Mouse (Mus musculus): ENCODE data around the gene Gm26727. TPM values are rescaled to one million over a fixed set of nuclear protein-coding genes. Genes with fewer than 3 reads are reported as not detected.
A peak's percentile ranks its signal among the peaks of the same experiment; 100 is the strongest.
"Not testable (repeated sequence)": the region's sequence is repeated elsewhere in the genome, so short reads cannot be mapped to it uniquely, and the experiment has no call there.

Gm26727 gene
- total RNA-seq (2021): not detected

DNA sequence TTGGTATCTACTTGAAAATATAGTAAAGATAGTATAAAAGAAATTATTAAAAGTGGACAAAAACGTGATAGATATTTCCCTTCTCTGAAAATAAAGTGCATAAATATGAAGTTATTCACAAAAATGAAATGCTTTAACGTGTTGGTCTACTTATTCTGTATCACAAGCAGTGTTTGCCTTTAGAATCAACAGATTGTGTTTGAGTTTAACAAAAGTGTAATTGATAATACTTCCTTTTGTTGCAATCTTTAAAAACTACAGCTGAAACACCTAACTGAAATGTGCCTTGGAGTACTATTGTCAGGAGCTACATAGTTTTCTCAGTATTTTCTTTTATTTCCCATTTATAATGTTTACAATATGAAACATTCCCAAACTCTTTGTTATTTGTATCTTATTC lies at the start of gene Gm26727:
Gm26727 (minus strand) TSS at position 101 of the 400 bp plus-strand sequence.
- DNase-seq (ENCODE audit: extremely low spot score in 1 of 2, low spot score in 1 of 2): no peak

DNA sequence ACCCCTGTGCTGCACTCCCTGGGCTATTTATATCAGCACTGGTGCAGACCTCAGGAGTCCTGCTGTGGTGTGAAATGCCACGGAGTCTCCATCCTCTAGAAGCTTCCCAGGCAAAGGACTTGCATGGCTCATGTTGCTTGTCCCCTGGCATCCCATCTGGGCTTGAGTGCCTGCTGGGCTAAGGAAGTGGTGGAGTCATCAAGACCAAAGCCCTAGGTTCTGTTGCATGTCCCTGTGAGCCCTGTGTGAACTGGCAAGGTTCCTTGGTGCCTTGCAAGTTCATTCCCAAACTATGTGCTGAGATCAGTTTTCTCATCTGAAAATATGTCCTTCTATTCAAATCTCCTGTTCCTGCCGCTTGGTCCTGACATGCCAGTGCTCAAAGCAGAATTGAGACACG lies 48.1 kb upstream of the Gm26727 start:
- no peak for DNase-seq (ENCODE audit: extremely low spot score in 1 of 2, low spot score in 1 of 2)

DNA sequence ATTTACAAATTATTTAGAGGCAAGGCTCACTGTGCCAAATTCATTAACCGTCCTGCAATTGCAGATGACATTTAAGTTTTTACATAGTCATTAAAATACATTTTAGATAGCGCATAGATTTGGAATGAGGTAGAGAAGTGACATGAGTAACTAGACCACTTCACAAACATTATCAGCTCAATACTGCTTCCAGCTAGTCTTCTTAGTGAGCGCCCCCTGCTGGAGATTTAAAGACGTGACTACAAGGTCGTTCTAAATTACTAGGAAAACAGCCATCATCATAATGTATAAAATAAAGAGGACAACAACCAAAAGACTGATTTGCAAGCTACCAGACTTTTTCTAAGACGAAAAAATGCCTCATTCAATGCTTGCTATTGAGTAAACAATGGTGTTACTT lies 44.8 kb upstream of the Gm26727 start:
- peak in 1 of 2 experiments; percentile 75 for DNase-seq (ENCODE audit: extremely low spot score in 1 of 2, low spot score in 1 of 2)

DNA sequence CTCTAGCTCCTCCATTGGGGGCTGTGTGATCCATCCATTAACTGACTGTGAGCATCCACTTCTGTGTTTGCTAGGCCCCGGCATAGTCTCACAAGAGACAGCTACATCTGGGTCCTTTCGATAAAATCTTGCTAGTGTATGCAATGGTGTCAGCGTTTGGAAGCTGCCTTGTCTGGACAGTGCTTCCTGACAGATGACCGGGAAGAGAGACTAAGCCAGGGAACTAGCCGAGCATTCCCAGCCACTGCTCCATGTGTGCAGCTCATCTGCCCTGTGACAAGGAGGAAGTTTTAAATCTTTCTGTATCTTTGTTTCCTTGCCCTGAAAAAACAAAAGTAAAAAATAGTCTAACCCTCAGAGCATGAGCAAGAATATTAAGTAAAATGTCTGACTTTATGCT lies 37.0 kb upstream of the Gm26727 start:
- DNase-seq (ENCODE audit: extremely low spot score in 1 of 2, low spot score in 1 of 2): not testable (repeated sequence)

DNA sequence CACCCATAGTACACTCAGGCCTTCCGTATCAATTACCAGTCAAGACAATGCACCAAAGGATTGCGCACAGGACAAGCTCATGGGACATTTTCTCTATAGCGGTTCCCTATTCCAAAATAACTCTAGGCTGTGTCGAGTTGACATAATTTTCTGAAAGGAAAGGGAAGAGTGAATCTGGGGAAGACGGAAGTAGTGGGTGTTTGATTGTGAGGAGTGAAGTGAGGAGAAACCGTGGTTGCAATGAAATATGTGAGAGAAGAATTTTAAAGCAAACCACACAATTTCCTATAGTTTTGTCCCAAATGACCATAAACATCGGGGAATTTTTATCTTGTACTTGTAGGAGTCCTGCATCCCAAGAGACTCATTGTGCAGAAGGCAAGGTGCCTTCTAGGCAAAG lies 34.1 kb upstream of the Gm26727 start:
- no peak for DNase-seq (ENCODE audit: extremely low spot score in 1 of 2, low spot score in 1 of 2)

DNA sequence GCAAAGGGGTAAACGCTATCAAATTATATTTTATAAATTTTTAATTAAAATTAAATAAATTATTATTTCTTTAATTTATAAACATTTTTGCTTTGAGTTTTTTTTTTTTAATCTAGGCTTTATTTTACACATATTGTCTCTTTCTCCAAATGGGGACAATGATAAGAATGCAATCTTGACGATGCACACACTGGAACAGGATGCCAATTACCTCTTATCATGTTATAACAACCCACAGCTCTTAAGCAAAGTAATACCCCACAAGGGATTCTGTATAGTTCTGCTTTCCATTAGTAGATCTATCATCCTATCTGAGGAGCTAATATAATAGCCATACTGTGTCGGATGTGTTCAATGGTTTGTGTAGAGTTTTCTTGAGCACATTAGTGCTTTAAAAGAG lies 27.9 kb upstream of the Gm26727 start:
- DNase-seq (ENCODE audit: extremely low spot score in 1 of 2, low spot score in 1 of 2): no peak

DNA sequence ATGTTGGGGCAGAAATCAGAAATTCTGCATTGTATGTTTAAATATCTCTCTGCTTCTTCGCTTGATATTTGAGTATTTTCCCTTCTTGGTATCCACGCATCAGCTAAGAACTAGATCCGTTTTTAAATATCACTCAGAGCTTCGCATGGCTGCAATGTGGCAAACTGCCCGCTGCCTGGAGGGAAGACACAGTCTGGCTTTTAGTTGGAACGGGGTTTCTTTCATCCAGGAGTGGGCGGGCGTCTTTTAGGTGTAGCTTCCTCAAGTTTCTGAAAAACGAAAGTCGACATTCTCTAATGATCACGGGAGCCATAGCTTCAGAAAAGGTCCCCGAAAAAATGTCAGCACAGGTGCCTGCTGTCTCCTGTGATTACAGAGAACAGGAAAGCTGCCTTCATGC lies 14.2 kb upstream of the Gm26727 start:
- DNase-seq (ENCODE audit: extremely low spot score in 1 of 2, low spot score in 1 of 2): peak in 1 of 2 experiments; percentile 24

DNA sequence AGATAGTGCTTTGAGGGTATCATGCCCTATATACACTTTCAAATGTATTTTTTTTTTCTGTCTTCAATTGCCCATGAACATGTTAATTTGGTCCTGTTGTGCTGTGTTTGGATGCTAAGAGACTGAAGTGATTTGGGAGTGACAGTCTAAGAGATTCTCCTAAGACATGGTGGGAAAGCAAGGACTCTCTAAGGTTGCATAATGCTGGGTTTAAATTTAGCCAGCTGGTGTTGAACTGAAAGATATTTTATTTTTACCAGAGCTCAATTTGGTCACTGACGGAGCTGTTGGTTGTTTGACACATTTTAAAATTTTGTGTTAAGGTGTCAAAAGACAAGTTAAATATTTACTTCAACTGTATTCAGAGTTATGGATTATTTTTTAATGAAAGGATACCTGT lies 13.8 kb upstream of the Gm26727 start:
- DNase-seq (ENCODE audit: extremely low spot score in 1 of 2, low spot score in 1 of 2): no peak

DNA sequence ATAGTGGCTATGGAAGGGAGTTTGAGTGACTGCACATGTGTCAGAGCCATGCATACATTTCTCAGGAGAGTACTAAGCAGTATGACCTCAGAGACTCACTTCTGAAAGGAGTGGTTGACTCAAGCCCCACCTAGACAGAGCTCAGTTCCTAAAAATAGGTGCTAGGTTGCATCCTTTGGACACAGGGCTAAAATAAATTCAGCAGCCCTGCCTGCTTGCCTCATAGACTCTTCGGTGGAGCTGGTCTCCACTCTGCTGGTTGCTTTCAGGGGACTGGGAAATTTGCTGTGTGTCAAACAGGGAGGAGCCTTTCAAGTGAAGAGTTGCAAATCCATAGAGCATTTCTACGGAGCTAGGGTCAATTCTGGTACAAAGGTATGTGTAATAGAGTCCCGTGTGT lies 12.8 kb upstream of the Gm26727 start, which contains the start of gene Xirp2:
Xirp2 (plus strand) TSS at position 223 of the 400 bp plus-strand sequence.
- DNase-seq (ENCODE audit: extremely low spot score in 1 of 2, low spot score in 1 of 2): no peak

DNA sequence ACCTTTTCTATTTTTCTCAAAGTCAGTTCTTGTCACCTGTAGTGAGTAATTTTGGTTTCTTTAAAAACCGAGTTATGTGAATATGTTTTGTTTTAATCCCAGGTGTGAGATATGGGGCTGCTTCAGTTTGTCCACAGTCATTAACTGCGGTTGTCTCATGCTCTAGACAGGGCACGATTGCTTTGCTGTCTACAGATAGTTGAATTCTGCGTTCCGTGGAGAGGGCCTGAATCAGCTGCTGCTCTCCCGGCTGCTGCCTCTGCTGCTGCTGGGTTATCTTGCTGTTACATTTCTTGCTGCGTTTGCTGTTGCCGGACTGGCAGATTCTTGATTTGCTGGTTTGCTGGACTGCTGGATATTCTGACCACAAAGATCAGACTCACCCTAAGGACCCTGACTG lies 5.3 kb upstream of the Gm26727 start:
- DNase-seq (ENCODE audit: extremely low spot score in 1 of 2, low spot score in 1 of 2): no peak

DNA sequence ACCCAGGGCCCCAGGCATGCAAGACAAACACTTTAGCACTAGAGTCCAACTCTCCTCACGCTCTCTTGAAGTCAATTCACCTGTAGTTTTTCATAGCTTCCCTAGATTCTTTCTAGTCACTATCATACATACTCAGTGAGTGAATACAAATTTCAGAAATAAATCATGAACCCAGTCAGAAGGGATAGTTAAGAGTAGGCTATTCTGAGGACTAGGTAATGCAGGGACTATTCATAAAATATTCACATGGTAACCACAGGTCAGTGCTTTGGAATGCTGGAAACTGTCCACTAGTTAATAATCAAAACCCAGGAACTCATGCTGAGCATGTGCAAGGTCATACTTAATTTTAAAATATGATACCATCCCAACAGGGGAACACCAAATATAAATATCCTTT lies 10.2 kb downstream of the Gm26727 start:
- no peak for DNase-seq (ENCODE audit: extremely low spot score in 1 of 2, low spot score in 1 of 2)

DNA sequence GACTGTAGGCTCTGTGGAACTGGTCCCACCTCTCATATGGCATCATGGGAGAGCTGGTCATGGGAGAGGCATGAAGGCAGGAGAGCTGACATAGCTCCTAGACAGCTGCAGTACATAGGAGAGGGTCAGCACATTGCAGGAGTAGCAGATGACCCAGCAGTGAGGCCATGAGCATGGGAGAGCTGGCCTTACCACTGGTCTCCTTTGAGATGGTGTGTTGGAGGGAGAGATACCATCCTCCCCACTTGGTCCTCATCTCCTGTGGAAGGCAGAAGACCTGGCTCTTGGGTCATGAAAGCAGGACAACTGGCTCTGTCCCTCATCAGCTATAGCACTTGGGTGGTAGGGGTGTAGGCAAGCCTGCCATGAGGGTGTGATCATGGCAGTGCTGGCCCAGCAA lies 12.1 kb downstream of the Gm26727 start:
- no peak for DNase-seq (ENCODE audit: extremely low spot score in 1 of 2, low spot score in 1 of 2)

DNA sequence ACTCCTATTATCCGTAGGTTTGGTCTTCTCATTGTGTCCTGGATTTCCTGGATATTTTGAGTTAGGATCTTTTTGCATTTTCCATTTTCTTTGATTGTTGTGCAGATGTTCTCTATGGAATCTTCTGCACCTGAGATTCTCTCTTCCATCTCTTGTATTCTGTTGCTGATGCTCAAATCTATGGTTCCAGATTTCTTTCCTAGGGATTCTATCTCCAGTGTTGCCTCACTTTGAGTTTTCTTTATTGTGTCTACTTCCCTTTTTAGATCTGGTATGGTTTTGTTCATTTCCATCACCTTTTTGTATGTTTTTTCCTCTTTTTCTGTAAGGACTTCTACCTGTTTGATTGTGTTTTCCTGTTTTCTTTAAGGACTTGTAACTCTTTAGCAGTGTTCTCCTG lies 19.6 kb downstream of the Gm26727 start, which contains the start of gene Gm21830:
Gm21830 (plus strand) TSS at position 301 of the 400 bp plus-strand sequence.
- DNase-seq (ENCODE audit: extremely low spot score in 1 of 2, low spot score in 1 of 2): not testable (repeated sequence)

Other genes starting within 250 kb of the Gm26727 start
- gene Gm21830, start 19.5 kb downstream of the Gm26727 start, total RNA-seq (2021): not detected
- not detected for gene Xirp2, start 12.8 kb upstream of the Gm26727 start, total RNA-seq (2021)
- 10 to 100 TPM; 85.1 to 88.0 TPM for gene B3galt1, start 132.7 kb upstream of the Gm26727 start, total RNA-seq (2021)

Measured in layer of hippocampus, postnatal 25 days (tissue).